Mouse (Mus musculus): ENCODE results near the gene Taar5. TPM values are rescaled to one million over a fixed set of nuclear protein-coding genes. Genes with fewer than 3 reads are reported as not detected.

Gene Taar5
- not detected for total RNA-seq (2021)
- long read RNA-seq, experiment 1, result 0 reads
- long read RNA-seq, experiment 2, result 0 reads

DNA sequence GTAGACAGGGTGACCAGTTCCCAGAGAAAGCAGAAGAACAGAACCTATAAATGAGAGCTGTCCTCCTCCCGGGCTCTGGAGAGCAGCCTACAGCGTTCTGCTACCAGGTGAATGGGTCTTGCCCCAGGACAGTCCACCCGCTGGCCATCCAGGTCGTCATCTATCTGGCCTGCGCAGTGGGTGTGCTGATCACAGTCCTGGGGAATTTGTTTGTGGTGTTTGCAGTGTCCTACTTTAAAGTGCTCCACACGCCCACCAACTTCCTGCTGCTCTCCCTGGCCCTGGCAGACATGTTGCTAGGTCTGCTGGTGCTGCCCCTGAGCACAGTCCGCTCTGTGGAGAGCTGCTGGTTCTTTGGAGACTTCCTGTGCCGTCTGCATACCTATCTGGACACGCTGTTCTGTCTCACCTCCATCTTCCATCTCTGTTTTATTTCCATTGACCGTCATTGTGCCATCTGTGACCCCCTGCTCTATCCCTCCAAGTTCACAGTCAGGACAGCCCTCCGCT, at the start of gene Taar5:
Gene Taar5 (plus strand): TSS at position 51 of the 510 bp plus-strand sequence.
- no peak for DNase-seq

DNA sequence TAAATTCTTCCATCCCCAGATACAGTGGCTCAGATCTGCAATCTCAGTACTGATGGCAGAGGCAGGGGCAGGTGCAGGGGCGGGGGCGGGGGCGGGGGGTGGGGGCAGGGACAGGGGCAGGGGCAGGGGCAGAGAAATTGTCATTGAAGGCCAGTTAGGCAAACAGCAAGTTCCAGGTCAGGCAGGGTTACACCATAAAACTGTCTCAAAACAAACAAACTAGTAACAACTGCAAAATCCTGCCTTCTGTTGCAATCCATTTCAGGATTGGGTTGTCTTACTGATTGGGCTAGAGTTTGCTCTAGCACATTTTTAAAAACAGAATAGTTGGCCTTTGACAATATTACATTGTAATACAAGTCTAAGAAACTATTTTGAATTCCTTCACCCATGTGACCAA, 48.0 kb upstream of the Taar5 start:
- DNase-seq, result no peak

DNA sequence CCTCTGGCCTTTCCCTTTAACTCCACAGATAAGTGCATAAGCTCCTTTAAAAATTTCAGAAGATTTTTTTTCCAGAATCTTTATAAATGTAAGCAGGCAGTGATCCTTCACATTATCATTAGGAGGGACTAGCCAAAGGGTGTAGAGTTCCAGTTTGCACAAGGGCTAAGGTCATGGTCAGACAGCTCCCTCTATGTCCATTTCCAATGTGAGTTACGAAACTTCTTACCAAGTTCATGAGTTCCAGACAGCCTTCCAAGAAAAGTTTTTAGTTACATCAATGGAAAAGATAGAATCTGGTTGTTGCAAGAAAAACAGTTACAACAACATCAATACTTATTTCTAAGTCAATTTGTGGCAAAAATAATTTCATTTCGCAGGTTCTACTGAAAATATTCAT, 46.6 kb upstream of the Taar5 start:
- no peak for DNase-seq

DNA sequence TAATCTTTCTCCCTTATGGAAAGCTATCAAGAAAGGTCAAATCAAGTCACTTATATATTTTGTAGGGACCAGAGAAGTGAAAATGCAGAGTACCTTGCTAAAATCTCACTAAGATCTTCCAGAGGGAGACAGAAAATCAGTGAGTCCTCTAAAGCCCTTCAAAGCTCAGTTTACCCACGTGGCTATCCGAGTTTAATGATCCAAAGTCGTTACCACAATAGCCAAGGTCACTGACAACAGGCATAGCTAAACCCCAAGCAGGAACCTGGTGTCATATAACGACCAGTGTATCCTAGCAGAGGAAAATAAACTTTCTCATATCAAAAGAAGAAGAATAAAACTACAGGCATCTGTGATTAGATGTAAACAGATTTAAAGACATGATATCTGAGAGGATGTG, 32.9 kb upstream of the Taar5 start:
- no peak for DNase-seq

DNA sequence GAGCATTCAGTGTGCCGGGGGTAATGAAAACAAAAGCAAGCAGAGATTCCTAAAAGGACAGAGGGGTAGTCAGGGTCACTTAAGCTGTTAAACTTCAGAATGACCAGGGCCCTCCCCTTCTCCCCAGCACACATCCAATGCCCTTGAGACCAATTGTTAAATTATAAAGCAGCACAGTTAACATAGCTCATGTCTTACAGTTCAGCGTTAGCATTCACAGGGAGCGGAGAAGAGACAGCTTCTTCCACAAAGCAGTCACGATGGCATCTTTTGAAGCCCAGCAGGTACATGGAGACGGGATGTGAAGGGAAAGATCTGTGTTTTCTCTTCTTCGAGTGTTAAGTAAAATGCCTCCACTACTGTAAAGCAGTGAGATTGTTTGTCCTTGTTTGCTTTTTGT, 32.2 kb upstream of the Taar5 start, which contains the start of gene Taar2:
Gene Taar2 (plus strand): TSS at position 261 of the 400 bp plus-strand sequence.
- DNase-seq, result no peak

DNA sequence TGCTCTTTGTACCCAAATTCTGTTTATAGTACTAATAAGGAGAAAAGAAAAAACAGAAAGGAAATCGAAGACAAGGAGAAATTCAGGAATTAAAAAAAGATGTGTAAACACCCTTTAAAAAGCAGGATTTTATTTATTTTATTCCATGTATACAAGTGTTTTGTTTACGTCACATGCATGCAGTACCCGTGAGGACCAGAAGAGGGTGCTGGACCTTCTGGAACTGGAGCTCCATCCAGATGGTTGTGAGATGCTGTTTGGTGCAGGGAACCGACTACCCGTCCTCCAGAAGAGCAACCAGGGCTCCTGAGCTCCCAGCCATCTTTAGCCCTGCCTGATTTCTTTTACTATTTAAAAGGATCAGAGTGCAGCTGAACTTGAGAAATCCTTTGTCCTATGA, 28.0 kb upstream of the Taar5 start:
- peak; percentile 8 for DNase-seq

DNA sequence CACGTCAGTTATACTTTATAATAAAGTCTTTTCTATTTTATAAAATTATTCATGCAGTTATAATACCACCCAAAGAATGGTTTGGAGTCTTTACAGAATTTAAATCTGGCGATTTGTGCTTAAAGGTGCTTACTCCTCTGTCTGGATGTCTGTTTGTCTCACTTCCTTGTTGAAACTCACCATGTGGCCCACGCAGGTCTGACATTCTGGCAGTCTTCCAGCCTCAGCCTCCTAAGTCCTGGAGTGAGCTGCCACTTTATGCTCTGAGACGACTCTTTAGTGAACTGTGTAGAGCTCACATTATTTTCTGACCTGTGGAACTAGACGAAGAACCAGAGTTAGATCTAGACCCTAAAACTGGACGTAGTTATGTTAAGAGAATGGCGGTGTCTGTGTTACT, 22.5 kb upstream of the Taar5 start:
- DNase-seq, result no peak

DNA sequence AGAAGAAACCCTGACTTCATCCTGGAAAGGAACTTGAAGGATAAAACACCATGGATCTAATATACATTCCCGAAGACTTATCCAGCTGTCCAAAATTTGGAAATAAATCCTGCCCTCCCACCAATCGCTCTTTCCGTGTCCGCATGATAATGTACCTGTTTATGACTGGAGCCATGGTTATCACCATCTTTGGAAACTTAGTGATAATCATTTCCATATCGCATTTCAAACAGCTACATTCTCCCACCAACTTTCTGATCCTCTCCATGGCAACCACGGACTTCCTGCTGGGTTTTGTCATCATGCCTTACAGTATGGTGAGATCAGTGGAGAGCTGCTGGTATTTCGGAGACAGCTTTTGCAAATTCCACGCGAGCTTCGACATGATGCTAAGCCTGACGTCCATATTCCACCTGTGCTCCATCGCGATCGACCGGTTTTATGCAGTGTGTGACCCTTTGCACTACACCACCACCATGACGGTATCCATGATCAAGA, 20.9 kb upstream of the Taar5 start, which contains the start of gene Taar3:
Gene Taar3 (plus strand): TSS at position 51 of the 498 bp plus-strand sequence.
- DNase-seq, result no peak

DNA sequence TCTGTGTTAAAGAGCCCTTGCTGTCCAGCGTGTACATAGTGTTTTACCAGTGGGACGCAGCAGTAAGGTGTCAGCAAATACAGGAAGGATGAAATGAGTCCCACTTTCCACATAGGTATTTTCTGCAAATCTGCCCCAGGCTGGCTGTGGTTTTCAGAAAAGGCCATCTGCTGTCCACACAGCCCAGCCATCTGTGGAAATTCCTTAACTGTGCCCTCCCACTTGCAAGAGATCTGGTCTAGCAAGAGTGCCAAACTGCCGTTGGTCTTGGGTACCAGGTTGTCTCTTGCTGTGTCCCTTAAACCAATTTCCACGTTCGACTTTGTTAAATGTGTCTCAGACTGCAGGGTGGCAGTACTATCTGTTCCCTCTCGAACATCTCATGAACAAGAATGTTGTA, 18.8 kb upstream of the Taar5 start:
- DNase-seq, result no peak

DNA sequence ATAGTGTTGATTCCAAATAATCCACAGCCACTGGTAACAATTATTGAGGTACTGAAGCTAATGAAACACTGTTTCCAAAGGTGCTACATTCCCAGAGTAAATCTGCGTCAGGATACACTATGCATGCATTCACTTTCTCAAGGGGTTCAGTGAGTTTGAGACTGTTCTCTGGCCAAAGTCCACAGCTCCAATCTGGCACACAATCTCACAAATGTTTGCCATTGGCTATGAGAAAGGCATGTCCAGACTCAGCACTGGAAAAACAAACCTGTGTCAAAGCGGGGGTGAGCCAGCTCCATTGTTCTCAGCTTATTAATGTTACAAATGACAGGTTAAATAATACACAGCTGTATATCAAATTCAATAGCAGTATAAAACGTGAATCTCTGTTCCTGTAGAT, 11.4 kb upstream of the Taar5 start:
- DNase-seq, result no peak

DNA sequence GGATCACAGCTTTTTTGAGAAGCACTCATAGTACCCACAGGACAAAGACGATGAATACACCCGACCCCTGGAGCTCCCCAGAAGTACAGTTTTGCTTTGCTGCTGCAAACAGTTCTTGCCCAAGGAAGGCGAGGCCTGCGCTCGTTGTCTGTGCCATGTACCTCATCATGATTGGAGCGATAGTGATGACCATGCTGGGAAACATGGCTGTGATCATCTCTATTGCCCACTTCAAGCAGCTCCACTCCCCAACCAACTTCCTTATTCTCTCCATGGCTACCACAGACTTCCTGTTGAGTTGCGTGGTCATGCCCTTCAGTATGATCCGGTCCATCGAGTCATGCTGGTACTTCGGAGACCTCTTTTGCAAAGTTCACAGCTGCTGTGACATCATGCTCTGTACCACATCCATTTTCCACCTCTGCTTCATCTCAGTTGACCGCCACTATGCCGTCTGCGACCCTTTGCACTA, 10.0 kb upstream of the Taar5 start, which contains the start of gene Taar4:
Gene Taar4 (plus strand): TSS at position 51 of the 472 bp plus-strand sequence.
- no peak for DNase-seq

DNA sequence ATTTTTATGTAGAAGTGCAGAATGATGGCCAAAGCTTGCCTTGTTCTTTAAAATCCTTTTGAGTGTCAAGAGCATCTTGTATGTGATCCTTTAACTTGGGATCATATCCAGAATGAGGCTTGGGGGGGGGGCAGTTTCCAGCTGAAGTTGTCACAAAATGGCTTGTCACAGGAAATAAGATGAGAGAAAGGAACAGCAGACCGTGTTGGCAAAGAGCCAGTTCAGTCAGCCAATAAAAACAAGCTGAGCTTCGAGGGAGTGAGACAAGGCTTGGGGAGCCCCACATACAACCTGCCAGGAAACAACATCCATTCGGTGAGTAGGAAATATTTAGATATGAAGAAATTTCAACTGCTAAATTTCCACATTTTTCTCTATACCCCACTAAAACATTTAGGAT, 7.1 kb upstream of the Taar5 start:
- DNase-seq, result no peak

DNA sequence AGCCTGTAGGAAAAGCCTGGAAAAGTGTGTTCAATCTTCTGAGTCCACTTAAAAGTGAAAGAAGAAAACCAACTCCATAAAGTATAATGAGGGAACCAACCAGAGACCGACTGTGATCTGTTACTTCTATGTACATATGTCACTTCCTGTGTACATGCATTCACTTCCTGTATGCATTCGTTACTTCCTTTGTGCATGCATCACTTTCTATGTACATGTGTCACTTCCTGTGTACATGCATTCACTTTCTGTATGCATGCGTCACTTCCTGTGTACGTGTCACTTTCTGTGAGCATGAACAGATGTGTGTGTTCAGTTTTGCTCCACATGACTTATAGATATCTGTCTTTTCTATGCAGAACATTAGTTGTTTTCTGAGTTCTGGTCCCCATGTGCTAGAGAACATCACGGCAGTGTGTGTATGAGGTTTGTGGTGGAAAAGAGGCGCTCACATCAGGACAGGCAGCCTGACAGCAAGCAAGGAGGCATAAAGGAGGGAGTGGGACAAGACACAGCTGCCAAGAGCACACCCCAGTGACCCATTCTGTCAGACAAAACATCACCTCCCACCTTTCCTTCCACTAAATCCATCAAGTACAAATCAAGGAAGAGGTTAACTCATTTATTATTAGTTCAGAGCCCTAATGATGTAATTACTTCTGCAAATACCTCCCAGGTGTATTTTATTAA, 5.4 kb upstream of the Taar5 start:
- DNase-seq, result no peak

DNA sequence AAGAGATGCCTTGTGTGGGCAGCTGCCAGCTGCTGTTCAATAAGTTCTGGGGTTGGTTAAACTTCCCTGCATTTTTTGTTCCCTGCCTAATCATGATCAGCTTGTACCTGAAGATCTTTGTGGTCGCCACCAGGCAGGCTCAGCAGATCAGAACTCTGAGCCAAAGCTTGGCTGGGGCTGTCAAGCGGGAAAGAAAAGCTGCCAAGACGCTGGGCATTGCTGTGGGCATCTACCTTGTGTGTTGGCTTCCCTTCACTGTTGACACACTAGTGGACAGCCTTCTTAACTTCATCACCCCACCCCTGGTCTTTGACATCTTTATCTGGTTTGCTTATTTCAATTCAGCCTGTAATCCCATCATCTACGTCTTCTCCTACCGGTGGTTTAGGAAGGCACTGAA, 750 bp downstream of the Taar5 start:
- no peak for DNase-seq

DNA sequence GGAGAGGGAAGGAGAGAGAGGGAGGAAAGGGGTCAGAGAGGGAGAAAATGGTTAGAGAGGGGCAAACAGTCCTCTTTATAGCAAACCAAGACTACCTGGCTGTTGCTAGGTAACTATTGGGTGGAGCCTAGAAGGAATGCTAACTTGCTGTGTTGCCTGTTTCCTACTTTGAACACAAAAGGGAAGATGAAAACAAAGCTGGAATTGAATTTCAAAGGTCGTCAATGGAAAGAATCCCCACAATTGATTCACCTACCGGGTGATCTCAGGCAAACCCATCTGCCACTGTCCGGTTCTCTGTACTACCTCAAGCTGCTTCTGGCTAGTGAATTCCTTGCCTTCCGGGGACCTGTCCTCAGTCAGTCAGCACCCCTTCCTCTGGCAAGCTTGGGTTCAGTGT, 7.5 kb downstream of the Taar5 start:
- no peak for DNase-seq

DNA sequence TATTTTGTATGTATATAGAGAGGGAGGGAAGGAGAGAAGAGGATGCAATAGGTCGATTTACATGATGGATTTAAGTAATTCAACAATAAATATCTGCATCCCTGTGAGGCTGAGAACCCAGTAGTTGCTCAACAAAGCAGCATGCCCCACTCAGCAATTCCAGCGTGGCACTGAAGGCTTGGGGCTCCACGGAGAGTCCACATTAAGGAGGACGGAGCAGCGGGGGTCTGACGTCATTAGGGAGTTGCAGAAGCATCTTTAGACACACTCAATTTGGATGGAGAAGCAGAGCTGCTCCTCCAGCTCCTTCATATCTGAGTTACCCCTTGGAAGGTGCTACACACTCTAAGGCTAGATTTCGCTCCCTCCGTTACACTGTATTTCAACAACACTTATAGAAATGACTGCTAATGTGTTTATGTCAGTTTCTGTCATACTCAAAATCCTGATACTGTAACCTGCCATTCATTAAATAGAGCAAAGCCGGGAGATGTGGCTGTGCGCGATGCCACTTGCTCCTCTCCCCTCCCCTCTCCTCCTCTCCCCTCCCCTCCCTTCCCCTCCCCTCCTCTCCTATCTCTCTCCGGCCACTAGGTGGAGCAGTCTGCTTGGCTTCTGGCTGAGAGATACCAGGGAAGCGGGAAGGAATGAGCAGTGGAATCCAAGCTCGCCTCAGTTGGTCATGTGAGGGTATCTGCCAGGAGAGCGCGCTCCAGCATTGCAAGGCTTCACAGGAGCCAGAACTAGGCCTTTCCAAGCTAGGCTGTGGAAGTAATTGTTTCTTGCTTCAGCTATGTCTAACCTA, 8.6 kb downstream of the Taar5 start:
- DNase-seq, result peak; percentile 85

DNA sequence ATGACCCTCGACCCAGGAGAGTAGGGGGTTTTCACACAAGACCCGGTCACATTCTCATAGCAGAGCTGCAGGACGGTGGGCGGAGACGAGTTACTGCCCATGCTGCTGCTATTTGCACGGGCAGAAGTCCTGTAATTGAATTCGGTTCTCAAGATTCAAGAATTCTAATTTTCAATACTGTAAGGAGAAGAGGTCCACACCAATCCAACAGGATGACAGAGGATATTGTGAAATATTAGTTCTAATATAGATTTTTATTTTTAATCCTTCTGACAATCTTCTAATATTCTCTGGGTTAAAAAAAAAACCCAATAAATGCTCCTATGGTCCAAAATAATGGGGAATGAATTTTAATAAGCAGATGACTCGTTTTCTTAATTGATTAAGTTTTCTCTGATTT, 15.0 kb downstream of the Taar5 start, which contains the start of gene Taar6:
Gene Taar6 (minus strand): TSS at position 101 of the 400 bp plus-strand sequence.
- no peak for DNase-seq

DNA sequence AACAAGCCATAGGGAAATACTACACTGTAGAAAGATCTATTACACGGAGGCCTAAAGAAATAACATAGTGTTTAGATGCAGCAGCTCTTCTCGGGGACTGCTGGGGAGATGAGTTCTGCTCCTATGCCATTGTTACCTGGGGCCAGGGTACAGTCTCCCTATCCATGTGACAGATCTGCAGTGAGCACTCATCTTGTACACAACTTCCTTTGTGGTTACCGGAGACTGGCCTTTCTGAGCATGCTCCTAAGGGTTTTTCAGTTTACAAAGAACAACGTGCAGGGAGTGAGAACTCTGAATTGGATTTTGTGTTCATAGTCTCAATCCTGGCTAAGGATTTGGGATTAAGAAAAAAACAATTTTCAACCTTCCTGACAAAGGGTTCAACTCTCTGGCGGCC, 15.9 kb downstream of the Taar5 start:
- no peak for DNase-seq

DNA sequence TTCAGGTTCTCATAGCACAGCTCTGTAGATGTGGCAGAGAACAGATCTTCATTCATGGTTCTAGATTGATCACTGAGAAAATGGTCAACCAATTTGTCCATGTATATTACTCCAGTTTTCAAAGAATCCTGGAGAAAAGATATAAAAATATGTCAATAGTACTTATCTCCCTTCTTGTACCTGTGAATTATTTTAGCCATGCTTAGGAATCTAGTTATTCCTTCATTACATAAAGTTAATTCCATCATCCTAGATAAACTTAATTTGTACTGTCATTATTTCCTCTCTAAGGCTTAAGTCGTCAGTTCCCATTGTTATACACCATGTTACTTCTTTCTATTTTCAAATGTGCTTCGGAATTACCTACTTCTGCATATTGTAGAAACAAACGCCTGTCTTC, 22.9 kb downstream of the Taar5 start, which contains the start of gene Taar7a:
Gene Taar7a (minus strand): TSS at position 101 of the 400 bp plus-strand sequence.
- no peak for DNase-seq

DNA sequence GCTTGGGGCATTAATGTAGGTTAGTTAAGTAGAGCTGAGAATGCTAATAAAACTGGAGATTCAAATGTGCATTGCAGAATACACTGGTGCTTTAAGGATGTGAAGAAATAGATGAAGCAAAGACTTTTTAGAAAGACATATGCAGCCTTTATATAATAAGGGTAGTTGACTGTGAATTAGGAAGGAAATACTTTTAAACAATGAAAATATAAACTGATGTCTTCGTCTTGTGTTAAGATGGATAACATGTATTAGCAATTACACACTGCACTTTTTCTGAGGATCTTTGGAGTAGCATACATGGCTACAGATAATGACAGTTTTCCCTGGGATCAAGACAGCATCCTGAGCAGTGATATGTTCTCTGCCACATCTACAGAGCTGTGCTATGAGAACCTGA, 29.1 kb downstream of the Taar5 start, which contains the start of gene Taar7b:
Gene Taar7b (plus strand): TSS at position 301 of the 400 bp plus-strand sequence.
- no peak for DNase-seq

DNA sequence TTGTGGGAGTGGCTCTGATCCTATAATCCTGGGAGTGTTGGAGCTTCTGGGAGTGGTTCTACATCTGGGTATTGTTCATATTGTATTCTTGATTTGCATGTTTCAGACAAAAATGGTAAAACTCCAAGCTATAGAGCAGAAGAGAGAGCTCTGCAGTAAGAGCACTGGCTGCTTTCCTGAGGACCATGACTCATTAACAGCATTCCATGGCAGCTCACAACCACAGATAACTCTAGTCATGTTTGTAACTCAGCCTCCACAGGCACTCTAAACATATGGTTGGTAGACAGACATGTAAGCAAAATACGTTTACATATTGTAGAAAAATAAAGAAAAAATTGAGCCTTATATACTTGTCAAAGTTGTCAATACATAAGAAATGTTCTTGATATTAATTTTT, 35.9 kb downstream of the Taar5 start:
- no peak for DNase-seq

DNA sequence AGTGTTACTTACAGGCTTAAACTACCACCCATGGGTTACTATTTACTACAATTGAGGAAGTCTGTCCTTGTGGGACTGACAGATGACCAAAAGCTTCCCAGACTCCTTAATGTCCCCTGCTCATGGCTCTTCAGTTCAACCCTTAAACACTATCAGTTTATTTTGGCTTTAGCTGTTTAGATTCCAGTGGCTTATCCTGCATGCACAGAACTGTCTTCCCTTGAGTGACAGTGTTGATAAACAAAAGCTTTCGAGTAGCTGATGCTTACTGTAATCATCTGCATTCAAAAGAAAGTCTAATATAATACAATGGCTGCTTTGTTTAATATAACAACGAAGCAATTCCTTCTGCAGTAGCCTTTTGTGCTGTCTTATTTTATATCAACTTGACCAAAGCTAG, 36.5 kb downstream of the Taar5 start:
- DNase-seq, result no peak

DNA sequence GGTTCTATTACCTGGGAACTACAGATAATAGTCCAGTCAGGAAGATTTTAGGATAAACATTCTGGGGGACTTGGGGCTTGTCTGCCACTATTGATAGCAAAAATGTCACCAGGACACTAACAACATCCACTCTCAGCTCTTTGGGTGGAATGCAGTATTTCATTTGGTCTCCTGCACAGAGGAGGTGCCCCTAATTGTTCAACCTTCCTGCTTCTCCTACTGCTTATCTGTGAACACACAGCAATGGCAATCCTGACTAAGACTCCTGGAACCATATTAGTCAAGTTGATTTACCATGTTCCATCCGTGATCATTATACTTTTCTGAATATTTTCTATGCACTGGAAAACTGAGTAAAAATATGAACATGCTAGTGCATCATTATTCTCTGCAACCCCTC, 37.6 kb downstream of the Taar5 start:
- DNase-seq, result no peak
